Mouse (Mus musculus) adrenal gland, postnatal 36 days (tissue): ENCODE measurements around the gene Corin. TPM values are rescaled to one million over a fixed set of nuclear protein-coding genes. Genes with fewer than 3 reads are reported as not detected.

Experiments
- DNase-seq, 2 experiments: peaks; one replicate each; pipeline ENCODE4 v3.0.0; 2021; ENCODE audit warnings: mixed read lengths in 1 of 2
- total RNA-seq, 2 experiments: library from RNA; stranded (reverse); gene quantifications; 2 replicates each; pipeline ENCODE4 v1.2.3; 2021

Corin gene
- total RNA-seq, 2 experiments from 2014 or later, result 0.13 TPM; not detected in 1

GRCm38 (mm10) chr5:72329453-72329852 is 174.8 kb downstream of the Corin start:
- DNase-seq, result no peak

GRCm38 (mm10) chr5:72315282-72315681 is 189.0 kb downstream of the Corin start:
- DNase-seq, result no peak

DNA sequence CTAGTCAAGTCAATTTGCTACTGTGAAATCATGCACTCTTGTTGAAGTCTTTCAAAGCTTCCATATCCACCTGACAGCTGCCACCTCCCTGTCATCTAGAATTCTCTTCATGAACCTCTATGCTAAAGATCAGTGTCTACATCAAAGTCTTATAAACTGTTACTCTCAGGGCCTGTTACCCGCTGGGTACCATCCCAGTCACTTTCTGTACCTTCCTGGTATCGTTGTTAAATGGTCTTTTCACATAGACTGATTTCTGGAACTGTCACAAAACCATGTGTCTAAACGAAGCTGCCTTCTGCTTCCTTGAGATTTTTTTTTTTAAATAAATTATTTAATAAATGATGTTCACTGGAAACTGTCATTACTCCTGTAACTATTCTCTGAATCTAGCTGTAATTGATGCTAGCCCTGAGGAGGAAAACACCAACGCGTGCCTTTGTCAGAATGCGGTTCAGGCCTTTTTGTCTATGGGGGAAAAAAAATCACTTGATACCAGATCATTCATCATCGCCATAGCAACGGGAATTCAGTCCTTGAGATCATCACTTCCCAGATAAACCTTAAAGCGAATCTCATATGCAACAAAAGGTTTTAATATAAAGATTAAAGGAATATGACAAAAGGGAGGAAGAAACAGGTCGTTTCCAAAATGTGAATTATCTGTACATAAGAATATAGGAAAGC is 205.7 kb downstream of the Corin start:
- DNase-seq, result no peak

DNA sequence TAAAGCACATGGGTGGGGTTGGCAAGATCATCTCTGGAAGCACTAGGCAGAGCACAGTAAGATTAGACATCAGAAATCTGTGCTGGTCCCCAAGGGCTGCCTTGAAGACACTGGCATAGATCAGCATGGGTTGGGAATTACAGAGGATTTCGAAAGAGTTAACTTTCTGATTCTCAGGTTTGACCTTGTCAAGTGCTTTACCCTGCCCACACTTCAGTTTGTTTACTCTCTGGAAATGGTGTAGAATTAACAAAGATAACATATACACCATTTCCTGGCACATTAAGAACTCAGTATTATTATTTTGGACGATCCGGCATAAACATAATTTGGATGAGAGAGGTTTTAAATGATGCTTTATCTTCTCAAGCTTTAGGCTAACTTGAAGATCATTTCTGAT is 219.2 kb downstream of the Corin start:
- no peak for DNase-seq

- DNase-seq, result no peak
Measured at GRCm38 (mm10) chr5:72282907-72283306, 221.4 kb downstream of the Corin start.

DNA sequence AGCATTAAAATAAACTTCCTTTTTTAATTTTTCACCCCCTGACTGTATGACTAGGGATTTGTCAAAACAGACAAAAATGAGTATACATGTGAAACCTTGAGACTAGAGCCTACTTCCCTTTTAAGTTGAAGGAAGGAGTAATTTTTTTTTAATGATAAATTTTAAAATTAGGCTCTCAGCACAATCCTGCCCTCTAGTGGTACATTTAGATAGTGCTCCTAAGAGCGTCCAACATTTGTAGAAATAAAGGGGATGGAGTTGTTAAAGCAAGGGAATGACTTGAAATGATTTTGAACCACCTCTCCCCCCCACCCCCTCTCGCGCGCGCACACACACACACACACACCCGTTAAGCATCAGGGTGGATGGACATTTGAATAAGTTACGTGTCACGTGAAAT is 234.6 kb downstream of the Corin start:
- DNase-seq, result peak in 1 of 2 experiments; percentile 7

DNA sequence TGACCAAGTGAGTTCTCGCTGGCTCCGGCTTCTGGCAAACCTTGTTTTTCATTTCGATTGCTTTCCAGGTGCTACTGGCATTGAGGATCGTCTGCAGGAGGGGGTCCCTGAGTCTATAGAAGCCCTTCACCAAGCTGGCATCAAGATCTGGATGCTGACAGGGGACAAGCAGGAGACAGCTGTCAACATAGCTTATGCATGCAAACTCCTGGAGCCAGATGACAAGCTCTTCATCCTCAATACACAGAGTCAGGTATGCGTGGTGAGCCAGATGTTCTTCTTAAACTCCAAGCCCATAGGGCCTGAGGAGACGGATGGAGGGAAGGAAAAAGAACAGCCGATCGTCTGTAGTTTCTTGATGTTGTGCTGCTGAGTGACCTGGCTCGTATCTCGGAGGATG is 235.1 kb downstream of the Corin start:
- no peak for DNase-seq

DNA sequence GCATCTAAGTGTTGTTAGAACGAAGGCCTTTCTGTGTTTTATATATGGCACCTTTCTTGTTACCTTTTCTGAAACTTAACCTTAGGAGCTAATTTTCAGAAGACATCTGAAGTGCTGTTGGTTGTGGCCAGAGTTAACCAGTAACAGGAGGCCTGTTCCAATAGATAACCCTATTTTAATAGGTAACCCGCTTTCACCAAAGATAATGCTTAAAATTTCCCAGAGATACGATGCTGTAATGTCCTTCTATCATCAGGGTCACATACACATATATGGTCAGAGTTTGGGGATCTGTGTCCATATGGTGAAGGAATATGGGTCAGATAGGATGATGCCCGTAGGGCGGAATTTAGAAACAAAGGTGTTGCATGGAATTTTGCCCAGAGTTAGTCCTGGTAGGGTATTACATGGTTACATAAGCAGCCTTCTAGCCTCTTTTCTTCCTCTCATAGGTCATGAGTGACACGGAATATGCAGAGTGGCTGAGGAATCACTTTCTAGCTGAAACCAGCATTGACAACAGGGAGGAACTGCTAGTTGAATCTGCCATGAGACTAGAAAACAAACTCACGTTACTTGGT is 237.2 kb downstream of the Corin start:
- DNase-seq, result no peak

GRCm38 (mm10) chr5:72264195-72264751 is 240.0 kb downstream of the Corin start:
- DNase-seq, result no peak

GRCm38 (mm10) chr5:72261802-72262324 is 242.4 kb downstream of the Corin start:
- no peak for DNase-seq

- no peak for DNase-seq
Measured at GRCm38 (mm10) chr5:72259298-72259621, 245.0 kb downstream of the Corin start.

DNA sequence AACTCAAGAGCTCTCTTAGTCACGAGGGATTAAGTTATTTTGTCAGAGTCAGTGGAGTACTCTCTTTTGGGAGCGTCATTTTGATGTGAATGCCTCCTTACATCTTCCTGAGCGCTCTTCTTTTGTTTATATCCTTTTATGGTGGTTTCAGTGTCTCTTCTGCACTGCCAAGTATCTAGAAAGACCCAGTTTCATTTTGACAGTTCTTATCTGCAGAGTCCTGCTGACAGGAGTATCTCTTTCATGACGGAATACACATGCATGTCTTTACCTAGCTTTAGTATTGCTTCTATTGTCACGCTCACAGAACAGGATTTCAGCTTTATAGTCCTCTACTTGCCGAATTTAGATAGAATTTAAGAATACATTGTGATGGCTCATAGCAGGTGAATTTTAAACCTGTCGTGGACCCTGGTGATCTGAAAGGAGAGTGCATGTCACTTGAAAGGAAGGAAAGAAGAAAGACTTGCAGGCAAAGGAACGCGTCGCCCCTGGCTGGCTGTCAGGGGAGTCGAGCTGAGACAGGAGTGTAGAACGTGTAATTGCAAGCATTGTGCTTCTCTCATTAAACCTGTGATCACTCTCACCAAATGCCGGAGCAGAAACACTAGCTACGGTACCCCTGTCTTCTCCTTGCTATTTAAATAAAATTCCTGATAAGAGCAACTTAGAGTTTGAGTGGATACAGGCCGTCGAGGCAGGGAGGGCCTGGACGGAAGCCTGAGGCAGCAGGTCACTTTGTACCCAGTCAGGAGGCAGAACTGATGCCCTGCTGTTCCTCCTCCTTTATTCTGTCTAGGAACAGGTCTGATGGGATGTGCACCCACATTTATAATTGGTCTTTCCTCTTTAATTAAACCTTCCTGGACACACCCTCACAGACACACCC is 245.6 kb downstream of the Corin start:
- DNase-seq, result no peak

- no peak for DNase-seq
Measured at GRCm38 (mm10) chr5:72257084-72257483, 247.2 kb downstream of the Corin start.

GRCm38 (mm10) chr5:72254958-72255357 is 249.3 kb downstream of the Corin start:
- no peak for DNase-seq

- DNase-seq, result peak in 1 of 2 experiments; percentile 12
Measured at GRCm38 (mm10) chr5:72250180-72250579, 254.1 kb downstream of the Corin start.

Other genes starting within 250 kb of the Corin start
- gene Nfxl1, start 55.2 kb upstream of the Corin start, total RNA-seq, result 10 to 100 TPM; 11.9 to 16.7 TPM
- under 1 TPM in 1 of 2 experiments, not detected in 1; 0.16 TPM for gene Zar1, start 76.8 kb upstream of the Corin start, total RNA-seq
- 1 to 10 TPM in 1 of 2 experiments, under 1 TPM in 1; 0.83 to 1.3 TPM for gene Gm5868, start 83.1 kb upstream of the Corin start, total RNA-seq
- gene Cnga1, start 139.8 kb upstream of the Corin start, total RNA-seq, result not detected
- gene Nipal1, start 143.3 kb upstream of the Corin start, total RNA-seq, result under 1 TPM; 0.53 to 0.79 TPM
- under 1 TPM; 0.10 TPM for gene Txk, start 248.3 kb upstream of the Corin start, total RNA-seq